Mouse (Mus musculus) c-Kit-positive CD71-negative TER-119-negative erythroid progenitor cells, embryonic 14.5 days (primary cell): ENCODE data around the gene Fam120c.
"Not testable (repeated sequence)": the region's sequence is repeated elsewhere in the genome, so short reads cannot be mapped to it uniquely, and the experiment has no call there.

Experiments
- DNase-seq: peaks from one replicate; pipeline ENCODE4 v3.0.0-alpha.2; 2013; ENCODE audit warnings: low read depth

Gene Fam120c

GRCm38 (mm10) chrX:151343761-151344500 is at the start of gene Fam120c:
Gene Fam120c (plus strand): TSS chrX:151344175.
- peak; percentile 57 for DNase-seq

- DNase-seq = no peak
Measured at GRCm38 (mm10) chrX:151298329-151298728, 45.6 kb upstream of the Fam120c start.

GRCm38 (mm10) chrX:151313732-151314131 is 30.2 kb upstream of the Fam120c start:
- no peak for DNase-seq

GRCm38 (mm10) chrX:151333615-151334014 is 10.4 kb upstream of the Fam120c start:
- DNase-seq = no peak

GRCm38 (mm10) chrX:151337804-151338203 is 6.2 kb upstream of the Fam120c start:
- DNase-seq = no peak

- DNase-seq = peak; percentile 13
Measured at GRCm38 (mm10) chrX:151344501-151344984, 568 bp downstream of the Fam120c start.

- DNase-seq = no peak
Measured at GRCm38 (mm10) chrX:151345333-151346125, 1.6 kb downstream of the Fam120c start.

- DNase-seq = no peak
Measured at GRCm38 (mm10) chrX:151347278-151347677, 3.3 kb downstream of the Fam120c start.

- no peak for DNase-seq
Measured at GRCm38 (mm10) chrX:151349322-151349721, 5.3 kb downstream of the Fam120c start.

GRCm38 (mm10) chrX:151418801-151419200 is 74.8 kb downstream of the Fam120c start:
- no peak for DNase-seq

- no peak for DNase-seq
Measured at GRCm38 (mm10) chrX:151420791-151421190, 76.8 kb downstream of the Fam120c start.

GRCm38 (mm10) chrX:151443637-151444036 is 99.7 kb downstream of the Fam120c start:
- DNase-seq = no peak

GRCm38 (mm10) chrX:151444189-151444588 is 100.2 kb downstream of the Fam120c start:
- DNase-seq = no peak

GRCm38 (mm10) chrX:151488128-151488527 is 144.2 kb downstream of the Fam120c start:
- no peak for DNase-seq

- not testable (repeated sequence) for DNase-seq
Measured at GRCm38 (mm10) chrX:151493269-151493668, 149.3 kb downstream of the Fam120c start.

GRCm38 (mm10) chrX:151496596-151496995 is 152.6 kb downstream of the Fam120c start:
- DNase-seq = no peak

GRCm38 (mm10) chrX:151508536-151508935 is 164.6 kb downstream of the Fam120c start:
- no peak for DNase-seq

- DNase-seq = no peak
Measured at GRCm38 (mm10) chrX:151509906-151510305, 165.9 kb downstream of the Fam120c start.

GRCm38 (mm10) chrX:151513066-151513465 is 169.1 kb downstream of the Fam120c start:
- no peak for DNase-seq

GRCm38 (mm10) chrX:151513694-151514093 is 169.7 kb downstream of the Fam120c start:
- DNase-seq = no peak

GRCm38 (mm10) chrX:151518181-151518580 is 174.2 kb downstream of the Fam120c start:
- DNase-seq = no peak

GRCm38 (mm10) chrX:151520127-151520457 is 176.1 kb downstream of the Fam120c start:
- no peak for DNase-seq
